Mouse (Mus musculus) neural tube, embryonic 13.5 days (tissue): ENCODE results near the gene Map1s. TPM values are rescaled to one million over a fixed set of nuclear protein-coding genes. Genes with fewer than 3 reads are reported as not detected.

Source experiments
- microRNA counts: library from miRNA; unstranded; fragments of <30 nt; microRNA quantifications from one replicate; lab custom pipeline; 2016
- microRNA-seq: library from miRNA; unstranded; fragments of <30 nt; microRNA quantifications from one replicate; pipeline ENCODE4, GENCODE M21; 2016
- polyA plus RNA-seq: library from polyadenylated mRNA; unstranded; fragments of >200 nt; fragmentation: Nextera tagmentation; extraction: Ambion mirVana; gene quantifications from 2 replicates; pipeline ENCODE4 v1.2.1, GENCODE M21; 2015

The Map1s gene
- polyA plus RNA-seq, 1 experiment from 2014 or later, result 60.7 TPM

MicroRNAs within 50 kb of the gene (microRNA counts, 519-probe panel; counts per million panel counts)
- not detected for microRNA mmu-miR-1969 (lab: Ali Mortazavi, UCI)

Small RNAs within 50 kb of the gene (microRNA-seq; reads per million reads assigned to microRNA genes)
- gene Mir1969, result 6.2 reads per million, percentile 21 among the genes with 10 or more reads in this experiment
- gene Mir7067, result not detected

Other genes starting within 250 kb of the Map1s start
- 102 and 108 TPM in 2 replicates for gene Pgpep1, start 245.5 kb upstream of the Map1s start, polyA plus RNA-seq
- gene Lsm4, start 232.7 kb upstream of the Map1s start, polyA plus RNA-seq, result 214 and 215 TPM in 2 replicates
- gene Jund, start 207.0 kb upstream of the Map1s start, polyA plus RNA-seq, result 108 and 112 TPM in 2 replicates
- 0.08 and 0.17 TPM in 2 replicates for gene Iqcn, start 202.5 kb upstream of the Map1s start, polyA plus RNA-seq
- not detected in 2 replicates for gene Gm3336, start 187.4 kb upstream of the Map1s start, polyA plus RNA-seq
- gene Pde4c, start 182.2 kb upstream of the Map1s start, polyA plus RNA-seq, result 0.18 and 0.26 TPM in 2 replicates
- 402 and 417 TPM in 2 replicates for gene Rab3a, start 151.3 kb upstream of the Map1s start, polyA plus RNA-seq
- 46.1 and 54.5 TPM in 2 replicates for gene Mpv17l2, start 145.0 kb upstream of the Map1s start, polyA plus RNA-seq
- 88.9 and 93.7 TPM in 2 replicates for gene Pik3r2, start 129.2 kb upstream of the Map1s start, polyA plus RNA-seq
- 15.8 and 17.6 TPM in 2 replicates for gene Mast3, start 100.9 kb upstream of the Map1s start, polyA plus RNA-seq
- not detected in 2 replicates for gene Il12rb1, start 97.5 kb upstream of the Map1s start, polyA plus RNA-seq
- 7.8 TPM in 2 replicates for gene Arrdc2, start 66.2 kb upstream of the Map1s start, polyA plus RNA-seq
- gene Kcnn1, start 42.7 kb upstream of the Map1s start, polyA plus RNA-seq, result 17.5 and 17.9 TPM in 2 replicates
- gene Ccdc124, start 32.0 kb upstream of the Map1s start, polyA plus RNA-seq, result 148 and 156 TPM in 2 replicates
- 1.6 TPM in 2 replicates for gene Slc5a5, start 13.2 kb upstream of the Map1s start, polyA plus RNA-seq
- 2,220 and 2,572 TPM in 2 replicates for gene Rpl18a, start 8.5 kb upstream of the Map1s start, polyA plus RNA-seq